Mouse (Mus musculus) embryonic facial prominence, embryonic 15.5 days (tissue): ENCODE data around the gene Jag1. TPM values are rescaled to one million over a fixed set of nuclear protein-coding genes. Genes with fewer than 3 reads are reported as not detected.

Experiments used
- ATAC-seq: fragments of 200-750 bp; cut with Nextera tagmentation; 2 replicates; pipeline ENCODE4 v1.8.0; 2017; ENCODE audit warnings: low read depth, moderate TSS enrichment; ENCODE audit not compliant: insufficient number of reproducible peaks, low FRiP score, low TSS enrichment
- H3K27ac ChIP-seq: fragments of 300-500 bp; sonication (generic); replicated peaks from 2 replicates; pipeline ENCODE4 v1.5.1; 2015; ENCODE audit warnings: mild to moderate bottlenecking, inconsistent platforms
- H3K27me3 ChIP-seq: fragments of 300-500 bp; sonication (generic); 2 replicates; pipeline ENCODE4 v1.6.1; 2015; ENCODE audit warnings: inconsistent platforms
- H3K36me3 ChIP-seq: fragments of 300-500 bp; sonication (generic); 2 replicates; pipeline ENCODE4 v1.6.1; 2015; ENCODE audit warnings: mild to moderate bottlenecking, inconsistent platforms
- H3K4me1 ChIP-seq: fragments of 300-500 bp; sonication (generic); 2 replicates; pipeline ENCODE4 v1.6.1; 2015; ENCODE audit warnings: inconsistent platforms
- H3K4me2 ChIP-seq: fragments of 300-500 bp; sonication (generic); replicated peaks from 2 replicates; pipeline ENCODE4 v1.6.1; 2015; ENCODE audit warnings: mild to moderate bottlenecking, inconsistent platforms
- H3K4me3 ChIP-seq: fragments of 300-500 bp; sonication (generic); replicated peaks from 2 replicates; pipeline ENCODE4 v1.5.1; 2015; ENCODE audit warnings: mild to moderate bottlenecking, inconsistent platforms
- H3K9ac ChIP-seq: fragments of 300-500 bp; sonication (generic); 2 replicates; pipeline ENCODE4 v1.6.1; 2015; ENCODE audit warnings: inconsistent platforms
- H3K9me3 ChIP-seq: fragments of 300-500 bp; sonication (generic); replicated peaks from 2 replicates; pipeline ENCODE4 v1.6.1; 2016; ENCODE audit warnings: inconsistent platforms
- WGBS: fragments of 180-500 bp; shearing (Covaris S2); methylation state at CpG from one replicate; pipeline ENCODE4 v1.1.7; 2015; 5-methylcytosine and 5-hydroxymethylcytosine counted together
- polyA plus RNA-seq: library from polyadenylated mRNA; unstranded; fragments of >200 nt; fragmentation: Nextera tagmentation; extraction: Ambion mirVana; gene quantifications from 2 replicates; pipeline ENCODE4 v1.2.1, GENCODE M21; 2015

The Jag1 gene
- polyA plus RNA-seq, 1 experiment from 2014 or later = 32.2 TPM

DNA sequence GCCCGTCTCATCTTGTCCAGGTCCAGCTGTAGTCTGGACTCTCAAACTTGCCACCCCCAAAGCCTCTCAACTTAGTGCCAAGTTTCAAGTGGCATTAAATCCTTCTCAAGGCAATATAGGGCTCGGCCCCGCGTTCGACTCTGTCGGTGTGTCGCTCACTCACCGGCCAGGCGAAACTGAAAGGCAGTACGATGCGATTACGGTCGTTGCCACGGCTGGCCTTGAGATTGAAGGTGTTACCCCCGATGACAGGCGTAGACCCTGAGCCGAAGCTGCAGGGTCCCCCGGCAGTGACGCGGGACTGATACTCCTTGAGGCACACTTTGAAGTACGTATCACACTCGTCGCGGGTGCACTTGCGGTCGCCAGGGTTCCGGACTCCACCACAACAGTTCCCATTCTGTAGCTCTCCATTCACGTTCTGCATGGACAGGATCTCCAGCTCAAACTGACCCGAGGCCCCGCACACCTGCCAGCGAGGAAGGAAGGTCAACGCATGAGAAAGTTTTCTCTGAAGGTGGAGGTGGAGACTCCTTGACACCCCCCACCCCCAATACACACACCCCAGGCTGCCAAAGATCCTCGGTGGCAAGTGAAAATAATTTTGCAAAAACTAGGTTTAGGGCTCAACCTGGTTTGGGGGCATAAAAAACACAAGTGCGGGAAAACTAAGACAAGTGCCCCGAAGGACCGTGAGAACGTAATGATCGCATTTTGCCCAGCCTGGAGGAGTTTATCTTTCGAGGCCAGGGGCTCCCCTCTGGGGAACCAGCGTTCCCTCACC is 1.0 kb downstream of the Jag1 start:
- H3K4me2 ChIP-seq = peak overlapping the region; percentile 82
- H3K36me3 ChIP-seq = no peaks in the 10 kb centered on the region

DNA sequence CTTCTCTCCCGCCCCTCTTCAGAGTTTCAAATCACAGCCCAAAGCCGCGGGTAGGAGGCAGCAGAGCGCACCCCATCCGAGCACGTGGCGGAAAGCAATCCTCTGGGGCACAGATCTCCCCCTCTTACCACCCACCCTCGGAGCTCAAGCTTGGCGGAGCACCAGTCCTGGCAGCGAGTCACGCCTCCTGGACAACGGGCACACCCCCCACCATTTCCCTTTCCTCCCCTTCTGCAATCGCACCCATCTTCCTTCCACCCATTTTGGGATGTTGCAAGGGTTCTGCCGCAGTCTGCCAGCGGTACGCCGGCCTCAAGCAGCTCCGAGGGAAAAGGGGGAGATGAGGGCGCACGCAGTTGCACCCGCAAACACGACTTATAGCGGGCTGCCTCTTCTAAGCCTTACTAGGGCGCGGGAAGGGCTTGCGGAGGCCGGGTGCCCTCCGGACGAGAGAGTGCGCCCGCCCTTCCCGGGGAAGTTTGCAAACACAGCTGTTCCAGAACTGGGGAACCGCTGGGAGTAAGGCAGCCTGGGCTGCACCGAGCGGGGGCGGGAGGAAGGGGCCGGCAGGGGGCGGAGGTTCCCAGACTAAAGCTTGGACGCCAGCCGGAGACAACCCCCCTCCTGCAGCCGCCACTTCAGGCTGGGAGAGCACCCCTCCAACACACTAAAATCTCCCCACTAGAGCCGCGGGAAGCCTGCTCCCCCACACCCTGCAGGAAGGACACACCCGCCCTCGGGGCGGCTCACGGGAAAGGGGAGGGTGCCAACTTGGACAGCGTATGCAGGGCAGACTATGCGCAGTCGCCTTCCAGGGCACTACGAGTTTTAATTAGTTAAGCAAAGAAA is 2.0 kb downstream of the Jag1 start:
- no peaks in the 10 kb centered on the region for H3K9me3 ChIP-seq
- H3K27me3 ChIP-seq = no peaks in the 10 kb centered on the region
- H3K36me3 ChIP-seq = no peaks in the 10 kb centered on the region
- ATAC-seq = peak; percentile 47
- peak overlapping the region; percentile 82 for H3K4me2 ChIP-seq
- peaks cover 51% of the 10 kb centered on the region for H3K4me1 ChIP-seq
- H3K9ac ChIP-seq = peak overlapping the region; percentile 68
- peak overlapping the region; percentile 99 for H3K27ac ChIP-seq
- under 1% methylated on average over 50 of the region's 51 CpGs for WGBS
- peak overlapping the region; percentile 77 for H3K4me3 ChIP-seq

More for the DNA sequence above, 1.0 kb downstream of the Jag1 start:
- under 1% methylated on average over 40 of the region's 40 CpGs for WGBS
- Histone ChIP-seq H3K9ac (peak overlapping the region; percentile 68), H3K4me1 (peaks cover 41% of the 10 kb centered on the region), H3K27me3 (no peaks in the 10 kb centered on the region), H3K9me3 (no peaks in the 10 kb centered on the region), H3K27ac (peak overlapping the region; percentile 99), H3K4me3 (peak overlapping the region; percentile 77)
- no peak for ATAC-seq

DNA sequence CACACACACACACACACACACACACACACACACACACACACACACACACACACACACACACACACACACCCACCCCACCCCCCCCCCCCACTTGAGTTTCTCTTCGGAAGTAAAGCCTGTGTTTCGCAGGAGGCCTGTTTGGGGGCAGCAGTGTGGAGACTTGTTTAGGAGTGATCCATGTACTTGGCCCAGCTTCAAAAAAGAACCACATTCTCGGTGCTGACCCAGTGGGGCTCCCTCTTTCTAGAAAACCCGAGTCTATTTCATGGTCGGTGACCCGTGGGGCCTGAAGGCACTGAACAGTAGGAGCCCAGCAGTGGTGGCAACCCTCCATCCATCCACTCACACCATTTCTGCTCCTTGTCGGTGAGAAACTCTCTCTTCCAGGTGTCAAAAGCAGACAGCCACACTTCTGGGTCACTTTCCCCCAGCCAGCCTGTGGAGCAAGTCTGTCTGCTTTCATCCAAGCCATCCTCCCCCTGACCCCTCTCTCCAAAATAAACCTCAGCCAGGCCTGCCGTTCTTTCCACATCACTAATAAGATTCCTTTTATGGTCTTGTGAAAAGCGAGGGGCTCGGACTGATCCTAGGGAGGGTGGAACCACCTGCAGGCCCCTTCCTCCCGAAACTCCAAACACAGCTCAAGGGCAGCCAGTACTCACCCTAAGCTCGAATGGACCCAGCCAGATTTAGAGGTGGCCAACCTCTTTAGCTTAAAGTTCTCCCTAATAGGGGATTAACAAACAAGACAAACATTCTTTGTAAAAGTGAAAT is 3.0 kb downstream of the Jag1 start:
- H3K4me3 ChIP-seq = peak overlapping the region; percentile 77
- H3K9me3 ChIP-seq = no peaks in the 10 kb centered on the region
- ATAC-seq = no peak
- H3K4me2 ChIP-seq = peak overlapping the region; percentile 82
- H3K27me3 ChIP-seq = no peaks in the 10 kb centered on the region
- peaks cover 61% of the 10 kb centered on the region for H3K4me1 ChIP-seq
- H3K9ac ChIP-seq = peak overlapping the region; percentile 18; the same call in 1 of the 2 replicates
- H3K27ac ChIP-seq = peak overlapping the region; percentile 99
- 12% methylated on average over 11 of the region's 12 CpGs for WGBS
- no peaks in the 10 kb centered on the region for H3K36me3 ChIP-seq

- peak overlapping the region; percentile 23 for H3K27ac ChIP-seq
- peaks cover 70% of the 10 kb centered on the region for H3K4me1 ChIP-seq
- no peaks in the 10 kb centered on the region for H3K27me3 ChIP-seq
- H3K9ac ChIP-seq = no peak overlapping the region
- peak overlapping the region; percentile 22 for H3K4me2 ChIP-seq
- WGBS = 50% methylated on average over 4 of the region's 4 CpGs
- H3K4me3 ChIP-seq = no peak overlapping the region
- ATAC-seq = no peak
- no peaks in the 10 kb centered on the region for H3K9me3 ChIP-seq
- H3K36me3 ChIP-seq = peaks cover 9% of the 10 kb centered on the region; the same call in 1 of the 2 replicates
Observed at GRCm38 (mm10) chr2:137110214-137110898, 6.1 kb downstream of the Jag1 start.

- Histone ChIP-seq H3K36me3 (peaks cover 16% of the 10 kb centered on the region; the same call in 1 of the 2 replicates), H3K4me3 (no peak overlapping the region), H3K27me3 (no peaks in the 10 kb centered on the region), H3K4me2 (peak overlapping the region; percentile 22), H3K9ac (no peak overlapping the region), H3K4me1 (peaks cover 70% of the 10 kb centered on the region), H3K9me3 (no peaks in the 10 kb centered on the region), H3K27ac (peak overlapping the region; percentile 60; the same call in 1 of the 2 replicates)
- WGBS = 53% methylated on average over 15 of the region's 15 CpGs
- ATAC-seq = no peak
Observed at GRCm38 (mm10) chr2:137109321-137110213, 6.9 kb downstream of the Jag1 start.

- H3K4me1 ChIP-seq = peaks cover 59% of the 10 kb centered on the region
- H3K9me3 ChIP-seq = no peaks in the 10 kb centered on the region
- peak overlapping the region; percentile 22 for H3K4me2 ChIP-seq
- H3K27ac ChIP-seq = peak overlapping the region; percentile 65; the same call in 1 of the 2 replicates
- H3K27me3 ChIP-seq = no peaks in the 10 kb centered on the region
- H3K36me3 ChIP-seq = peaks cover 16% of the 10 kb centered on the region; the same call in 1 of the 2 replicates
- WGBS = 46% methylated on average over 8 of the region's 8 CpGs
- H3K9ac ChIP-seq = no peak overlapping the region
- ATAC-seq = no peak
- no peak overlapping the region for H3K4me3 ChIP-seq
Observed at GRCm38 (mm10) chr2:137107946-137108345, 8.5 kb downstream of the Jag1 start.

- peak; percentile 59; the same call in 1 of the 2 replicates for ATAC-seq
- H3K27ac ChIP-seq = 0 out of 2 replicates have a peak overlapping the region, but pooled peaks have one; percentile 65
- no peaks in the 10 kb centered on the region for H3K27me3 ChIP-seq
- 70% methylated on average over 4 of the region's 4 CpGs for WGBS
- peaks cover 16% of the 10 kb centered on the region; the same call in 1 of the 2 replicates for H3K36me3 ChIP-seq
- H3K4me3 ChIP-seq = no peak overlapping the region
- H3K4me1 ChIP-seq = peaks cover 52% of the 10 kb centered on the region
- no peak overlapping the region for H3K9ac ChIP-seq
- H3K4me2 ChIP-seq = 0 out of 2 replicates have a peak overlapping the region, but pooled peaks have one; percentile 22
- H3K9me3 ChIP-seq = no peaks in the 10 kb centered on the region
Observed at GRCm38 (mm10) chr2:137107203-137107602, 9.2 kb downstream of the Jag1 start.

GRCm38 (mm10) chr2:137101074-137101473 is 15.4 kb downstream of the Jag1 start:
- peak; percentile 68; the same call in 1 of the 2 replicates for ATAC-seq

GRCm38 (mm10) chr2:137099211-137099734 is 17.2 kb downstream of the Jag1 start:
- H3K27ac ChIP-seq = peak overlapping the region; percentile 63
- no peak overlapping the region for H3K4me3 ChIP-seq
- WGBS = 31% methylated on average over 6 of the region's 6 CpGs
- no peak for ATAC-seq
- H3K27me3 ChIP-seq = no peaks in the 10 kb centered on the region
- H3K4me2 ChIP-seq = no peak overlapping the region
- H3K9ac ChIP-seq = no peak overlapping the region
- peaks cover 25% of the 10 kb centered on the region for H3K4me1 ChIP-seq
- H3K9me3 ChIP-seq = no peaks in the 10 kb centered on the region
- peaks cover 41% of the 10 kb centered on the region for H3K36me3 ChIP-seq

More at GRCm38 (mm10) chr2:137101074-137101473, 15.4 kb downstream of the Jag1 start:
- Histone ChIP-seq H3K27ac (no peak overlapping the region; the same call in 1 of the 2 replicates), H3K27me3 (no peaks in the 10 kb centered on the region), H3K9ac (no peak overlapping the region), H3K4me3 (no peak overlapping the region), H3K36me3 (peaks cover 40% of the 10 kb centered on the region), H3K9me3 (no peaks in the 10 kb centered on the region), H3K4me1 (peaks cover 25% of the 10 kb centered on the region), H3K4me2 (no peak overlapping the region)
- 43% methylated on average over 5 of the region's 5 CpGs for WGBS
